Mouse (Mus musculus) heart, postnatal 14 days (tissue): ENCODE measurements around the gene Ccna2. TPM values are rescaled to one million over a fixed set of nuclear protein-coding genes. Genes with fewer than 3 reads are reported as not detected.
"Not testable (repeated sequence)": the region's sequence is repeated elsewhere in the genome, so short reads cannot be mapped to it uniquely, and the experiment has no call there.

Experiments used
- DNase-seq, 2 experiments: peaks; one replicate each; pipeline ENCODE4 v3.0.0; 2021 to 2022
- intact Hi-C: fragments of 180-260 bp; cut with DNase I; formaldehyde crosslinking; loops from one replicate; pipeline ENCODE4 v1.15.1; 2025
- long read RNA-seq, 2 experiments: library from polyadenylated mRNA; stranded (forward); transcript quantifications; one replicate each; pipeline ENCODE4 v2.0.0; 2021
- total RNA-seq, 2 experiments: library from RNA; stranded (reverse); gene quantifications; 2 replicates each; pipeline ENCODE4 v1.2.3; 2021

Ccna2 gene
- 10 to 100 TPM in 1 of 2 experiments, 1 to 10 TPM in 1; 7.7 to 13.6 TPM for total RNA-seq
- long read RNA-seq, experiment 1, transcript Ccna2-201 (8 exons, 2,965 nt) = major isoform, 26 of 28 reads
- long read RNA-seq, experiment 1, partial matches to known transcripts = 1 of 28 reads
- long read RNA-seq, experiment 1, other reads (novel, unspliced or antisense) = 1 of 28 reads
- long read RNA-seq, experiment 2, transcript Ccna2-201 (8 exons, 2,965 nt) = major isoform, 21 of 21 reads
- long read RNA-seq, experiment 2, partial matches to known transcripts = 0 of 21 reads
- long read RNA-seq, experiment 2, other reads (novel, unspliced or antisense) = 0 of 21 reads

- intact Hi-C loops = loop anchor here (2.0 kb wide), 1 partner anchor 19 kb away; the partner anchor contains the start of gene Exosc9
These were observed at the start of gene Ccna2 for GRCm38 (mm10) chr3:36571827-36572378. TSS of gene Ccna2 (minus strand) at chr3:36572150.

GRCm38 (mm10) chr3:36618181-36618580 is 46.2 kb upstream of the Ccna2 start:
- intact Hi-C loops = no loop called here

More at GRCm38 (mm10) chr3:36571827-36572378, at the start of gene Ccna2:
- peak; percentile 99 for DNase-seq

GRCm38 (mm10) chr3:36613908-36614255 is 41.9 kb upstream of the Ccna2 start:
- DNase-seq = no peak

More at GRCm38 (mm10) chr3:36618181-36618580, 46.2 kb upstream of the Ccna2 start:
- no peak for DNase-seq

GRCm38 (mm10) chr3:36613202-36613907 is 41.4 kb upstream of the Ccna2 start, which contains the start of gene Bbs7:
TSS of gene Bbs7 (minus strand) at chr3:36613477.
- intact Hi-C loops = no loop called here
- peak; percentile 92 to 94 for DNase-seq

More at GRCm38 (mm10) chr3:36613908-36614255, 41.9 kb upstream of the Ccna2 start:
- intact Hi-C loops = no loop called here

- intact Hi-C loops = no loop called here
- no peak for DNase-seq
These were observed 40.7 kb upstream of the Ccna2 start for GRCm38 (mm10) chr3:36612687-36613086.

GRCm38 (mm10) chr3:36605894-36606783 is 34.2 kb upstream of the Ccna2 start:
- intact Hi-C loops = no loop called here
- no peak for DNase-seq

GRCm38 (mm10) chr3:36599773-36600172 is 27.8 kb upstream of the Ccna2 start:
- intact Hi-C loops, DNase-seq: not testable (repeated sequence)

GRCm38 (mm10) chr3:36598811-36599210 is 26.9 kb upstream of the Ccna2 start:
- intact Hi-C loops = no loop called here
- no peak for DNase-seq

GRCm38 (mm10) chr3:36571361-36571826 is 556 bp downstream of the Ccna2 start:
- intact Hi-C loops = loop anchor here (2.0 kb wide), 1 partner anchor 19 kb away; the partner anchor contains the start of gene Exosc9
- no peak for DNase-seq

GRCm38 (mm10) chr3:36569836-36570235 is 2.1 kb downstream of the Ccna2 start:
- no peak for DNase-seq
- intact Hi-C loops = loop anchor here (2.0 kb wide), 1 partner anchor 17 kb away; the partner anchor contains the start of gene Exosc9

GRCm38 (mm10) chr3:36563666-36564065 is 8.3 kb downstream of the Ccna2 start:
- intact Hi-C loops = no loop called here
- no peak for DNase-seq

GRCm38 (mm10) chr3:36559606-36560005 is 12.3 kb downstream of the Ccna2 start:
- no peak for DNase-seq

GRCm38 (mm10) chr3:36557601-36558000 is 14.3 kb downstream of the Ccna2 start:
- no peak for DNase-seq
- intact Hi-C loops = no loop called here

More at GRCm38 (mm10) chr3:36559606-36560005, 12.3 kb downstream of the Ccna2 start:
- intact Hi-C loops = no loop called here

GRCm38 (mm10) chr3:36552406-36553047 is 19.4 kb downstream of the Ccna2 start, which contains the start of gene Exosc9:
TSS of gene Exosc9 (plus strand) at chr3:36552606.
- intact Hi-C loops = loop anchor here (2.0 kb wide), 1 partner anchor 18 kb away; no protein-coding TSS in a partner anchor
- peak; percentile 93 to 98 for DNase-seq

- DNase-seq = peak in 1 of 2 experiments; percentile 12
- intact Hi-C loops = loop anchor here (2.0 kb wide), 1 partner anchor 19 kb away; no protein-coding TSS in a partner anchor
These were observed 20.0 kb downstream of the Ccna2 start for GRCm38 (mm10) chr3:36551851-36552384.

GRCm38 (mm10) chr3:36551343-36551742 is 20.6 kb downstream of the Ccna2 start:
- peak; percentile 53 to 63 for DNase-seq
- intact Hi-C loops = no loop called here

GRCm38 (mm10) chr3:36544961-36545360 is 27.0 kb downstream of the Ccna2 start:
- no peak for DNase-seq
- intact Hi-C loops = no loop called here

- DNase-seq = no peak
- intact Hi-C loops = no loop called here
These were observed 30.6 kb downstream of the Ccna2 start for GRCm38 (mm10) chr3:36541399-36541798.

GRCm38 (mm10) chr3:36540756-36541155 is 31.2 kb downstream of the Ccna2 start:
- no peak for DNase-seq
- intact Hi-C loops = no loop called here
